Mouse (Mus musculus): ENCODE measurements around the gene Hjurp. TPM values are rescaled to one million over a fixed set of nuclear protein-coding genes. Genes with fewer than 3 reads are reported as not detected.

Hjurp gene
- polyA plus RNA-seq, 1 experiment from 2014 or later, result 63.6 TPM

DNA sequence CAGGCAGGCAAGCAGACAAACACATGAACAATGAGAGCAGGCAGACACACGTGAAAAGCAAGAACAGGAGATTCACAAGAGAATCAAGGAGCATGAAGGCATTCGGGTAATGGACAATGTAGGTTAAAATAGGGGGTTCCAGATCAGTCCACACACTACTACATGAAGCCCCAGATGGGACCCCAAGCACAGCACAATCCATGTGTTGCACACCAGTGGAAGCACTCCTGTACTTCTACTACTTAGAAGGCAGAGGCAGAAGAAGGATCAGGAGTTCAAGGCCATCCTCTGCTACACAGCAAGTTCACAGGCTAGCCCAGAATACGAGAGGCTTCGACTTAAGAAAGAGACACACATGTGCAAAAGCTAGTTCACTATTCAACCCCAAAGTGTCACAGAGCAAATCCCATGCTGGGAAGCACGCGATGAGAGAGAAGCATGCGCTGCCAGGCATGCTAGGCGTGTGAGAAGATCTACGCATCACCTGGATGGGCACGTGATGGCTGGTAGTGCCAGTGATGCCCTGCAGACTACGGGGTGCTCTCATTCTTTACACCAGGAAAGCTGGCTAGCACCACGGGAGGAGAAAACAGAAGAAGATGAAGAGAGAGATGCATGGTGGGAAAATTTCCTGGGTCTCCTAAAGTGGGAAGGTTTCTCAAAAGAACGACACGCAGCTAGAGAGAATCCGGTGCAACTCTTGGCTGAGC is 8.9 kb upstream of the Hjurp start:
- Histone ChIP-seq H3K4me3 (replicated peaks) (no peak overlapping the region), H3K4me2 (no peak overlapping the region), H3K36me3 (no peaks in the 10 kb centered on the region), H3K27ac (replicated peaks) (no peak overlapping the region), H3K27me3 (replicated peaks) (no peaks in the 10 kb centered on the region), H3K4me1 (no peaks in the 10 kb centered on the region), H3K9ac (replicated peaks) (no peak overlapping the region), H3K9me3 (replicated peaks) (peaks cover 63% of the 10 kb centered on the region)
- WGBS, result 83% methylated on average over 15 of the region's 15 CpGs
- ATAC-seq (ENCODE audit: low FRiP score), result no peak

DNA sequence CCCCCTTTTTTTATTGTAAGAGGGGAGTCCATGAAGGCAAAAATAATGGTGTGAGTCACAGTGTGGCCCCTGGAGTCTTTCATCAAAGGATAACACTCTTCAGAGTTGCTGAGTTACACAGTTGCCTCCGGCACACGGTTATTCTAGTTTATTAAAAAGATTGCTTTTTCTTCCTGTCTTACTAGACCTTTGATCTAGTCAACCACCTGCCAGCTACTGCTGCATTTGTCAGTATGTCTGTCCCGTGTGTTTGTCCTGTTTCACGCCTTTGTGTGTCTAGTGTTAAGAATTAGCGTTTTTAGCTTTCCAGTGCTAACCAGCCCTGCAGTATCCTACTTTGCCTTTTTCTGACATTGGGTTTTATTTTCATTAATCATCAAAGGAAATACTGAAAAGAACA is 8.2 kb upstream of the Hjurp start:
- Histone ChIP-seq H3K9ac (replicated peaks) (no peak overlapping the region), H3K4me1 (no peaks in the 10 kb centered on the region), H3K27me3 (replicated peaks) (no peaks in the 10 kb centered on the region), H3K27ac (replicated peaks) (no peak overlapping the region), H3K4me2 (no peak overlapping the region), H3K9me3 (replicated peaks) (peaks cover 62% of the 10 kb centered on the region), H3K36me3 (no peaks in the 10 kb centered on the region), H3K4me3 (replicated peaks) (no peak overlapping the region)
- ATAC-seq (ENCODE audit: low FRiP score), result no peak
- 71% methylated on average over 5 of the region's 5 CpGs for WGBS

DNA sequence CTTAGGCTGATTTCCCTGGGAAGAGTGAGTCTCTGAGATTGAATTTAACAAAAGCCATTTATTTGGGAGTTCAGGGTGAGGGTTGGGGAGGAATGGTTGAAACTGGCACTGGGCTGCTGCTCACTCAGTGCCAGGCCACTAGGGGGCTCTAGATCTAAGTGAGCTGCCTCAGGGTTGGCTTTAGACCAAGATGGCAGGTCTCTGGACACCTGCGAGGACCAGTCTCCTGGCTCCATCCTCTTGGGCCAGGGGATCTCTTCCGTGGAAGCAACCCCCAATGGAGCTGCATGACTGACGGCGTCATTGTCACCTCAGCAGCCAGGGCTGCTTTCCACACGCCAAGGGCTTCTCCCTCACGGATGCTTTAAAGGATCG is 7.5 kb upstream of the Hjurp start:
- H3K27ac ChIP-seq (replicated peaks), result no peak overlapping the region
- no peaks in the 10 kb centered on the region for H3K4me1 ChIP-seq
- no peak overlapping the region for H3K4me2 ChIP-seq
- 67% methylated on average over 7 of the region's 7 CpGs for WGBS
- no peaks in the 10 kb centered on the region for H3K36me3 ChIP-seq
- H3K4me3 ChIP-seq (replicated peaks), result no peak overlapping the region
- peaks cover 55% of the 10 kb centered on the region for H3K9me3 ChIP-seq (replicated peaks)
- no peaks in the 10 kb centered on the region for H3K27me3 ChIP-seq (replicated peaks)
- no peak overlapping the region for H3K9ac ChIP-seq (replicated peaks)
- ATAC-seq (ENCODE audit: low FRiP score), result no peak

DNA sequence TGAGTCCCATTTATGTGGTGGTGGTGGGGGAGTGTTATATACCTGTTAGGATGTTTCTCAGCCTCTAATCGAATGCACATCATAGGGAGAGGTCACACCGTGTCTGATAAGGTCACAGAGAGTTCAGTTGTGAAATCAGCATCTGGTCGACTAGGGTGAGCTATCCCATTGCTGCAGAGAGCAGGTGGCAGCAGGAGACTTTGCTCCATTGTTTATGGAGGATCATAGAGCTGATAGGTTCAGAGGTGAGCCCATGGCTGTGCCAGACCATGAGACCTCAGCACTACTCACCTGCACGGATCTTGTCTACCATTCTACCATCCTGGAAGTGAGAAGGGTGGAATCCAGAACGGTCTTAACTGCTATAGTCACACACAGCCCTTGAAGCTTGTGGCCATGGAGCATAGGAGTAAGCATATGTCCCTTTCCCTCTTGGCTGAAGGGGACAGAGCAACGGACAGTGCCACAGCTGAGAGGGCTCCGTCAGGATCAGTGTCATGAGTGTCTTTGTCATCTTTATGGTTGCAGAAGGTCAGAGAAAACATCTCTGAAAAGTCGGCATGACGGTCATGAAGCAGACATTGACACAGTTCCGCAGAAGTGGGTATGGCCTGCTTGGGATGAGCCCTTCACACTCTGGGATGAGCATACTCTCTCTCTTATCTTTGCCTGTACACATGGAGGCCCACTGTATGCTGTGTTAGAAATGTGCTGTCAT is 7.0 kb upstream of the Hjurp start:
- no peaks in the 10 kb centered on the region for H3K36me3 ChIP-seq
- no peak overlapping the region for H3K27ac ChIP-seq (replicated peaks)
- WGBS, result 61% methylated on average over 10 of the region's 10 CpGs
- peaks cover 55% of the 10 kb centered on the region for H3K9me3 ChIP-seq (replicated peaks)
- H3K4me2 ChIP-seq, result no peak overlapping the region
- H3K9ac ChIP-seq (replicated peaks), result no peak overlapping the region
- H3K4me1 ChIP-seq, result no peaks in the 10 kb centered on the region
- ATAC-seq (ENCODE audit: low FRiP score), result no peak
- 0 out of 2 replicates have a peak, but pooled peaks cover 2% of the 10 kb centered on the region for H3K27me3 ChIP-seq (replicated peaks)
- no peak overlapping the region for H3K4me3 ChIP-seq (replicated peaks)

DNA sequence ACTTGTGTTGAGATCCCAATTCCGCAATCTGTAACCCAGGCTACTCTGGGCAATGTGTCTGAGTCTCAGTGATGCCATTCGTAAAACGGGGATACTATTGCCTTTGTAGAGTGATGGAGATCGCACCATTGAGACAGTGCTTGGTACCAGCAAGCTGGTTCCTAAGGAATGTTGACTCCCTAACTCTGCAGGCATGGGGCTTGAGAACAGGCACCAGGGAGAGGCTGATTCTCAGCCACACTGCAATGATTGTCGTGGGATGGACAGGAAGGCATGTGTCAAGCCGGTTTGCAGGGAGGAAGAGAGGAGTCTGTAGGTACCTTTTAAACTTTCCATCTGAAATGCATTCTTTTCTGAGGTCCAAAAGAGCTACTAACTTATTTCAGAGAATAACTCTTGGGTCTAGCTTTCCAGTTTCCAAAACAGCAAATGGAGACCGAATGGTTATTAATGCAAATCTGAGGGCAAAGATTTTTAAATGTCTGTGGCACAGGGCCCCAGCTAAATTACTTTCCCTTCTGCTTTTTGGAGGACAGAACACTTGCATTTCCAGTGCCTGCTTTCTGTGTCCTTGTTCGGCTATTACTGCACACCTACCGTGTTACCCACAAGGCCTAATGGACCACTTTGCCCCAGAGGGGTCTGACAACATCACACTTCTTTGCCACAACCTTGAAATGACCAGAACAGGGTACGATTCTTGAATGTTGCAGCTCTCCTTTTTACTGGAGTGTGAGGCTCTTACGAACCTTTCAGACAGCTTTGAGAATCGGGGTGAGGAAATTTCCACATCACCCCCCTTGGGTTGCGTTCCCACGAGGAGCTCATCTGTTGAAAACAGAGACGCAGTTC is 6.2 kb upstream of the Hjurp start:
- H3K27me3 ChIP-seq (replicated peaks), result 0 out of 2 replicates have a peak, but pooled peaks cover 4% of the 10 kb centered on the region
- peaks cover 53% of the 10 kb centered on the region for H3K9me3 ChIP-seq (replicated peaks)
- H3K4me2 ChIP-seq, result no peak overlapping the region
- no peaks in the 10 kb centered on the region for H3K36me3 ChIP-seq
- no peak overlapping the region for H3K9ac ChIP-seq (replicated peaks)
- ATAC-seq (ENCODE audit: low FRiP score), result no peak
- H3K4me3 ChIP-seq (replicated peaks), result no peak overlapping the region
- H3K4me1 ChIP-seq, result no peaks in the 10 kb centered on the region
- 80% methylated on average over 15 of the region's 15 CpGs for WGBS
- no peak overlapping the region for H3K27ac ChIP-seq (replicated peaks)

DNA sequence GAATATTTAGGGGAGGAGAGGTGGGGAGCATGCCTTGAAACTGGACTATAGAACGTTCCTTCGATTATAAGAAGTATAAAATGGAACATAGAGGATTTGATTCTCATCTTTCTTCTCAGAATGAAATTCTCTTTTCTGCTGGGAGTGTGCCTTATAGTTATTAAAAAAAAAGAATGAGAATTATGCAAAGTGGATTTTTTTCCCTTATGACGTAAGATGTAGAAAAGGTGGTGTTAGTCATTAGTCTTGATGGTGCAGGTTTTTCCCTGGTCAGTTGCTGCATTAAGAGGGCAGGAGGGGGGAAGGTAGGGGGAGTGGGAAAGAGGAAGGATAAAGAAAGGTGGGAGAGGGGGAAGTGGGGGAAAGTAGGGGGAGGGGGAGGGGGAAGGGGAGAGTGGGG is 4.9 kb upstream of the Hjurp start:
- H3K36me3 ChIP-seq, result no peaks in the 10 kb centered on the region
- peaks cover 7% of the 10 kb centered on the region for H3K4me1 ChIP-seq
- peaks cover 45% of the 10 kb centered on the region for H3K9me3 ChIP-seq (replicated peaks)
- H3K4me3 ChIP-seq (replicated peaks), result no peak overlapping the region
- 60% methylated on average over 3 of the region's 3 CpGs for WGBS
- no peak for ATAC-seq (ENCODE audit: low FRiP score)
- no peak overlapping the region for H3K9ac ChIP-seq (replicated peaks)
- 0 out of 2 replicates have a peak, but pooled peaks cover 4% of the 10 kb centered on the region for H3K27me3 ChIP-seq (replicated peaks)
- no peak overlapping the region for H3K4me2 ChIP-seq
- H3K27ac ChIP-seq (replicated peaks), result no peak overlapping the region

DNA sequence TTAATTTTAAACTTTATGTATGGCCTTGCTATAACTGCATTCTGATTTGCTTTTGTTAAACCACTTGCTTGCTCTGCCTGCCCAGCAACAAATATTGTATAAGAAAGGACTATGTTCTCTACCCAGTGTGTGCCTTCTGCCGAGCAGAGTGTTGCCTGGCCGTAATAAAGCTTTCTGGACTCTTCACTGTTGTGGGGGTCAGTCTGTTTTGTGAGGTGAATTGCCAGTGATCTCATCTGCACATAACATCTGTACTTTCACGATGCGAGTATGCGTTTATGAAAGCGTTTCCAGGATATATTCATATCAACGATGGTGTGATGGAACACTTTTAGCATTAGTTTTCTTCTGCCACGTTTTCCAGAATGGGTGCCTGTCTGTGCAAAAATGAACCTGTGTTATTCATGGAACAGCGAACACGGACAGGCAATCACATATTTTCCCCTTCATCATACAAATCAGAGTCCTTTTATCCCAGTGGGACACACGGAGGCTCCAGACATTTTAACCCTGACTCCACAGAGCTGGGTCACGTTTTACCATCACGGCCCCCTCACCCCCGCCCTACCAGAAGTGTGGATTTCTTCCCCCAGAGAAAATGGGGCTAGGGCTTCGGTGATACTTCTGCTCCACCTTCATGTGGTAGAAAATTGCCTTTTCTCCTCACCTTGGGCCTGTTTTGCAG is 2.7 kb upstream of the Hjurp start:
- Histone ChIP-seq H3K4me2 (no peak overlapping the region), H3K27me3 (replicated peaks) (0 out of 2 replicates have a peak, but pooled peaks cover 4% of the 10 kb centered on the region), H3K4me3 (replicated peaks) (no peak overlapping the region), H3K4me1 (peaks cover 26% of the 10 kb centered on the region), H3K9ac (replicated peaks) (no peak overlapping the region), H3K36me3 (no peaks in the 10 kb centered on the region), H3K27ac (replicated peaks) (no peak overlapping the region), H3K9me3 (replicated peaks) (peaks cover 32% of the 10 kb centered on the region)
- 75% methylated on average over 15 of the region's 15 CpGs for WGBS
- no peak for ATAC-seq (ENCODE audit: low FRiP score)

DNA sequence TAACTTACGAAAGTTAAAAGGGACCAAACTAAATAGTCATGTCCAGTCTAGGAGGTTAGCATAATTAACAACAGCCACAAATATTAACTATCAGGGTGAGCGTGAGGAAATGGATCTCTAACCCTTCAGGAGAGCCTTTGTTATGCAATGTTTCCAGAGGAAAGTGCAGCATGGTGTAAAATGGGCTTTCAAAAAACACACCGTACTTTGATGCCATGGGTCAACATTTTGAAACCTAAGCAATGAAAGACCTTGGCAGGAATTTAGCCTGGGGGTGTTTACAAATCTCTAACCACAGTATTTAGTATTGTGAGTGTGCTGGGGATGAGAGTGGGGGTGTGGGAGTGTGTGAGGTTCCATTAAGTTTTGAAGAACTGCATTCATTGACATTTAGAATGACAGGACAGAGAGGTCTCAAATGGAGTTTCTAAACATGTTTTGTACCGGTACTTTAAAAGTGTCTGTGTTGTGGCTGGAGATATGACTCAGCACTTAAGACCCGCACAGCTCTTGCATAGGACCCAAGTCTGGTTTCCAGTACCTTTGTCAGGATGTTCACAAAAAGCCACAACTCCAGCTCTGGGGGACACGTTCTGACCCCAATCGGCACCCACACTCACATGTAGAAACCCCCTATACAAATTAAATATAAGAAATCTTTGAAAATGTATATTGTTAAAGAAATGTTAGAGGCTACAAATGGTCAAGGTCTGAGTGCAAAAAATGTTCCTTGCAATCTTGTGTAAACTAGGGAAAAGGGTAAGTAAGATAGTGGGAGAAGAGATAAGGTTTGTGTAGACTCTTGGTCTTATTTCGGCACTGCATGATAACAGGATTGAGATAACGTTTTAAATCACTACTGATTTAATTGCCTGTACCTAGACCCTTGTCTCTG is 1.9 kb upstream of the Hjurp start:
- Histone ChIP-seq H3K27me3 (replicated peaks) (0 out of 2 replicates have a peak, but pooled peaks cover 4% of the 10 kb centered on the region), H3K36me3 (peaks cover 8% of the 10 kb centered on the region), H3K4me2 (no peak overlapping the region), H3K4me1 (peaks cover 28% of the 10 kb centered on the region), H3K27ac (replicated peaks) (no peak overlapping the region), H3K9ac (replicated peaks) (no peak overlapping the region), H3K4me3 (replicated peaks) (no peak overlapping the region), H3K9me3 (replicated peaks) (peaks cover 25% of the 10 kb centered on the region)
- no peak for ATAC-seq (ENCODE audit: low FRiP score)
- WGBS, result 70% methylated on average over 9 of the region's 9 CpGs

DNA sequence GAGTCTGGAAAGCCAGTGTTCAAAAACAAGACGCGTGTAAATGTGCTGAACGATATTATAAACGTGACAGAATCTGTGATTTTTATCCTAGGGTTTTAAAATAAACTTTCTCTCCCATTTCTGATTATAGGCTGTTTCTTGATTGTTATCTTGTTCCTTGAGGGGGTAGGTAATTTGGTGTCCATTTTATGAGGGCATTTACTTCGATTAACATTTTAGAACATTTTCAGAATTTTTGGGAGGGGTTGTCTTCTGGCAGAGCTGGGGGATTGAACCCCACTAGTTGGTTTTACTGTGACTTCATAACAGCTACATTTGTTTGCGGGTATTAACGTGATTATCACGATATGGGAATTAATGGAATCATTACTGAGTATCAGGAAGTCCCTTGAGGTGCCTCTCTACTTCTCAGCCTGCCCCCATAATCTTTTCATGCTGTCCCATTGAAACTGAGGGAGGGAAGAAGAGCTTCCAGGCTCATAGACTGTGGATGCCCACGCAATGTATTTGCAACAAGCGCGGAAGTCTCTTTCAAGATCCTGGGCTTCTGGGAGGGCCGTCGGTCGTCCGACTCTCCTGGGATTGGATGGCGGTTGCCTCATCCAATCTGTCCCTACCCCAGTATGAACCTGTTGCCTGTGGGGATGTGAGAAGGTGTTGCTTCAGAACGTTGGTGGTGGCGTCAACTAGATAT is 532 bp upstream of the Hjurp start:
- H3K4me1 ChIP-seq, result peaks cover 28% of the 10 kb centered on the region
- H3K27me3 ChIP-seq (replicated peaks), result 0 out of 2 replicates have a peak, but pooled peaks cover 4% of the 10 kb centered on the region
- 67% methylated on average over 18 of the region's 18 CpGs for WGBS
- peaks cover 11% of the 10 kb centered on the region for H3K9me3 ChIP-seq (replicated peaks)
- H3K4me2 ChIP-seq, result peak overlapping the region; percentile 61
- H3K4me3 ChIP-seq (replicated peaks), result peak overlapping the region; percentile 46
- peaks cover 18% of the 10 kb centered on the region for H3K36me3 ChIP-seq
- peak overlapping the region; percentile 72 for H3K27ac ChIP-seq (replicated peaks)
- peak overlapping the region; percentile 61 for H3K9ac ChIP-seq (replicated peaks)
- ATAC-seq (ENCODE audit: low FRiP score), result peak; percentile 17

DNA sequence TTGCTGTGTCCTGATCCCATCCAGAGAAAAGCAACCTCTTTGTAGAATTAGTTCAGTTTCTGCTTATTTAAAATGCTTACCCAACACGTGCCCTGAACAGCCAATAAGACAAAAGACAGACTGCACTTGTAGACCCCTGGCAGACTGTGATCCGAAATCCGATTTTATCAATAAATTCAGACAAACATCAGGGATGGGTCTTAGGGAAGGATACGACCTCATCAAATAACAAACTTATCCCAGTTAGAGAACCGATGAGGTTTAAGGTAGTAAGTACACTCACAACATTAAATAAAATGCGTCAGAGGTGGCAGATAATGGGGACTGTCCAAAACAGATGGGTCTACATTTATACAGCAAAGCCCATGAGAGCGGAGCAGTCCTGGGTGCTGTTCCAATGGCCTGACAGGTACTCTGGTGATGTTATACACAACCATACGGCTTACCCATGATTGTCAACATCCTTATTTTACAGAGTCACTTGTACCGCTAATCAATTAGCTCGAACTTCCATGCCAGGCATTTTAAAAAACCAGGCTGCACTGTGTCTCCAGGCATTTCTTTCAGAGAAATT is 822 bp downstream of the Hjurp start:
- 31% methylated on average over 10 of the region's 10 CpGs for WGBS
- H3K27ac ChIP-seq (replicated peaks), result peak overlapping the region; percentile 72
- ATAC-seq (ENCODE audit: low FRiP score), result peak; percentile 45

More for the DNA sequence above, 822 bp downstream of the Hjurp start:
- Histone ChIP-seq H3K4me2 (peak overlapping the region; percentile 61), H3K36me3 (peaks cover 25% of the 10 kb centered on the region), H3K9me3 (replicated peaks) (0 out of 2 replicates have a peak, but pooled peaks cover 2% of the 10 kb centered on the region), H3K4me1 (peaks cover 28% of the 10 kb centered on the region), H3K4me3 (replicated peaks) (peak overlapping the region; percentile 46), H3K9ac (replicated peaks) (peak overlapping the region; percentile 61), H3K27me3 (replicated peaks) (0 out of 2 replicates have a peak, but pooled peaks cover 4% of the 10 kb centered on the region)

Measured in neural tube, embryonic 15.5 days (tissue).